Mouse (Mus musculus): ENCODE measurements at regions not wholly inside any gene's neighbourhood (a gene's known extent, or its start where the extent isn't known, plus 50 kb on each side); places are given as distances from the start of the nearest gene placed in this dataset.

DNA sequence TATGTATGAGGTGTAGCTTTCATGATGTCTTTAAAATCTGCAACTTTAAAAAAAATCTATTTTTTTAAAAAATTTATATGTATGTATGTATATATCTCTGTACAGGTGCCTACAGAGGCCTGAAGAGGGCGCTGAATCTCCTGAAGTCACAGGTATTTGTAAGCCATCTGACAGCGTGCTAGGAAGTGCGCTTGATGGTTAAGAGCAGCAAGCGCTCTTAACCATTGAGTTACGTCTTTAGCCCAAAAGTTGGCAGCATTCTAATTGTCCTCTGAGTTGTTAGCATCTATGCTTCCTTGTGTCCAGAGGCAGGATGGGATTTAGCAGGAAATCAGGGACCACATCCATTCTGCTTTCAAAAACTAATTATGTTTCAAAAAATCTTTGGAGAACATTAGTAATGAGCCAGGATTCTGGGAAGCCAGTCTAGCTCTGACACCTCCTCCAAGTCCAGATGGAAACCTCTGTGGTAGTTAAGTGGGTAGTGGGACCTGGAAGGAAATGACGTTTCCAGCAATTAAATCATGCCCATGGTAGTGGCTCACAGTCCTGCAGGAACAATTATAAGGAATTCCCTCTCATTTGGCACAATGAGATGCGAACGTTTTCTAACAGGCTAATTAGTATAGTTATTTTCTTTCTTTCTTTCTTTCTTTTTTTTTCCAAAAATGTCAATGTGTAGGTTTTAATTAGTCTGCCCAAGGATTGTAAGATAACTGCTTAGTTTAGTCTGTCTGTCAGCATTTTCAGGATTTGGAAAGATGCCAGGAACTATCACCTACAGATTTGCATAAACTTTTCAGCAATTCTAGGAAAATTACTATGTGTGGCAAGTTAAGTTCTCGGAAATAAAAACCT lies 333.3 kb upstream of the Tmpo start:
- no peak for TF ChIP-seq CTCF (IDR thresholded peaks at IDR 0.05; ENCODE audit: control insufficient read depth, insufficient read depth, insufficient replicate concordance, low read depth, low read length)
- no peak for TF ChIP-seq POLR2A (IDR thresholded peaks at IDR 0.05; ENCODE audit: control insufficient read depth, low read depth, low read length)
